Mouse (Mus musculus): Measurements from ENCODE around the gene Macf1. TPM values are rescaled to one million over a fixed set of nuclear protein-coding genes. Genes with fewer than 3 reads are reported as not detected.

The Macf1 gene
- total and polyA plus RNA-seq, 3 experiments, result 39.3 to 169 (median 129) TPM

GRCm38 (mm10) chr4:123605309-123605708 is 78.9 kb downstream of the Macf1 start:
- no peaks in the 10 kb centered on the region for H3K36me3 ChIP-seq (replicated peaks)
- no peaks in the 10 kb centered on the region for H3K27me3 ChIP-seq (ENCODE audit: insufficient read depth, low read length)
- ATAC-seq (ENCODE audit: extremely low read depth, insufficient number of reproducible peaks, low FRiP score, poor library complexity, severe bottlenecking) (no peak), DNase-seq (ENCODE audit: low spot score) (no peak)
- TF ChIP-seq TAL1 (conservative IDR thresholded peaks at IDR 0.05; ENCODE audit: low read depth, low read length) (no peak), GATA2 (IDR thresholded peaks at IDR 0.05; ENCODE audit: borderline replicate concordance, low read depth, low read length) (no peak), CTCF (IDR thresholded peaks at IDR 0.05; ENCODE audit: low read depth, low read length) (no peak), GATA1 (IDR thresholded peaks at IDR 0.05; ENCODE audit: borderline replicate concordance, low read length) (no peak), POLR2AphosphoS5 (IDR thresholded peaks at IDR 0.05; ENCODE audit: insufficient replicate concordance, low read depth, low read length) (no peak)
- H3K9me3 ChIP-seq (replicated peaks), result no peaks in the 10 kb centered on the region
- no peak overlapping the region for H3K4me3 ChIP-seq (ENCODE audit: low read depth, low read length)
- no peaks in the 10 kb centered on the region for H3K4me1 ChIP-seq (ENCODE audit: insufficient read depth, low read depth, low read length)

- DNase-seq (ENCODE audit: low spot score), result no peak
- Histone ChIP-seq H3K36me3 (replicated peaks) (no peaks in the 10 kb centered on the region), H3K27me3 (ENCODE audit: insufficient read depth, low read length) (no peaks in the 10 kb centered on the region), H3K9me3 (replicated peaks) (no peaks in the 10 kb centered on the region), H3K4me3 (ENCODE audit: low read depth, low read length) (no peak overlapping the region), H3K4me1 (ENCODE audit: insufficient read depth, low read depth, low read length) (no peaks in the 10 kb centered on the region)
- TF ChIP-seq POLR2AphosphoS5 (IDR thresholded peaks at IDR 0.05; ENCODE audit: insufficient replicate concordance, low read depth, low read length), result no peak
- no peak for TF ChIP-seq GATA1 (IDR thresholded peaks at IDR 0.05; ENCODE audit: borderline replicate concordance, low read length)
- ATAC-seq (ENCODE audit: extremely low read depth, insufficient number of reproducible peaks, low FRiP score, poor library complexity, severe bottlenecking), result no peak
Observed at GRCm38 (mm10) chr4:123602700-123603261, 81.4 kb downstream of the Macf1 start.

GRCm38 (mm10) chr4:123601036-123601435 is 83.1 kb downstream of the Macf1 start:
- no peaks in the 10 kb centered on the region for H3K9me3 ChIP-seq (replicated peaks)
- H3K4me1 ChIP-seq (ENCODE audit: insufficient read depth, low read depth, low read length), result no peaks in the 10 kb centered on the region
- TF ChIP-seq TAL1 (conservative IDR thresholded peaks at IDR 0.05; ENCODE audit: low read depth, low read length), result no peak
- no peak for TF ChIP-seq GATA2 (IDR thresholded peaks at IDR 0.05; ENCODE audit: borderline replicate concordance, low read depth, low read length)
- TF ChIP-seq POLR2AphosphoS5 (IDR thresholded peaks at IDR 0.05; ENCODE audit: insufficient replicate concordance, low read depth, low read length), result no peak
- TF ChIP-seq GATA1 (IDR thresholded peaks at IDR 0.05; ENCODE audit: borderline replicate concordance, low read length), result no peak
- TF ChIP-seq CTCF (IDR thresholded peaks at IDR 0.05; ENCODE audit: low read depth, low read length), result no peak
- DNase-seq (ENCODE audit: low spot score) (no peak), ATAC-seq (ENCODE audit: extremely low read depth, insufficient number of reproducible peaks, low FRiP score, poor library complexity, severe bottlenecking) (no peak)
- no peaks in the 10 kb centered on the region for H3K27me3 ChIP-seq (ENCODE audit: insufficient read depth, low read length)
- no peaks in the 10 kb centered on the region for H3K36me3 ChIP-seq (replicated peaks)
- no peak overlapping the region for H3K4me3 ChIP-seq (ENCODE audit: low read depth, low read length)

GRCm38 (mm10) chr4:123598519-123599228 is 85.5 kb downstream of the Macf1 start:
- H3K4me3 ChIP-seq (ENCODE audit: low read depth, low read length), result no peak overlapping the region
- no peak for TF ChIP-seq GATA1 (IDR thresholded peaks at IDR 0.05; ENCODE audit: borderline replicate concordance, low read length)
- no peak for TF ChIP-seq GATA2 (IDR thresholded peaks at IDR 0.05; ENCODE audit: borderline replicate concordance, low read depth, low read length)
- no peaks in the 10 kb centered on the region for H3K36me3 ChIP-seq (replicated peaks)
- no peaks in the 10 kb centered on the region for H3K9me3 ChIP-seq (replicated peaks)
- no peaks in the 10 kb centered on the region for H3K27me3 ChIP-seq (ENCODE audit: insufficient read depth, low read length)
- DNase-seq (ENCODE audit: low spot score) (no peak), ATAC-seq (ENCODE audit: extremely low read depth, insufficient number of reproducible peaks, low FRiP score, poor library complexity, severe bottlenecking) (no peak)
- no peaks in the 10 kb centered on the region for H3K4me1 ChIP-seq (ENCODE audit: insufficient read depth, low read depth, low read length)

GRCm38 (mm10) chr4:123594381-123594806 is 89.8 kb downstream of the Macf1 start:
- no peak for TF ChIP-seq POLR2AphosphoS5 (IDR thresholded peaks at IDR 0.05; ENCODE audit: insufficient replicate concordance, low read depth, low read length)
- TF ChIP-seq TAL1 (conservative IDR thresholded peaks at IDR 0.05; ENCODE audit: low read depth, low read length), result no peak
- no peak for TF ChIP-seq GATA1 (IDR thresholded peaks at IDR 0.05; ENCODE audit: borderline replicate concordance, low read length)
- TF ChIP-seq CTCF (IDR thresholded peaks at IDR 0.05; ENCODE audit: low read depth, low read length), result no peak
- TF ChIP-seq GATA2 (IDR thresholded peaks at IDR 0.05; ENCODE audit: borderline replicate concordance, low read depth, low read length), result no peak
- H3K9me3 ChIP-seq (replicated peaks), result no peaks in the 10 kb centered on the region
- ATAC-seq (ENCODE audit: extremely low read depth, insufficient number of reproducible peaks, low FRiP score, poor library complexity, severe bottlenecking) (no peak), DNase-seq (ENCODE audit: low spot score) (no peak)
- no peak overlapping the region for H3K4me3 ChIP-seq (ENCODE audit: low read depth, low read length)
- no peaks in the 10 kb centered on the region for H3K4me1 ChIP-seq (ENCODE audit: insufficient read depth, low read depth, low read length)
- no peaks in the 10 kb centered on the region; the same call in 1 of the 2 replicates for H3K27me3 ChIP-seq (ENCODE audit: insufficient read depth, low read length)
- H3K36me3 ChIP-seq (replicated peaks), result no peaks in the 10 kb centered on the region

- ATAC-seq (ENCODE audit: extremely low read depth, insufficient number of reproducible peaks, low FRiP score, poor library complexity, severe bottlenecking) (no peak), DNase-seq (ENCODE audit: low spot score) (no peak)
- no peak for TF ChIP-seq GATA2 (IDR thresholded peaks at IDR 0.05; ENCODE audit: borderline replicate concordance, low read depth, low read length)
- no peak for TF ChIP-seq POLR2AphosphoS5 (IDR thresholded peaks at IDR 0.05; ENCODE audit: insufficient replicate concordance, low read depth, low read length)
- no peak for TF ChIP-seq CTCF (IDR thresholded peaks at IDR 0.05; ENCODE audit: low read depth, low read length)
- TF ChIP-seq GATA1 (IDR thresholded peaks at IDR 0.05; ENCODE audit: borderline replicate concordance, low read length), result no peak
- TF ChIP-seq TAL1 (conservative IDR thresholded peaks at IDR 0.05; ENCODE audit: low read depth, low read length), result no peak
- Histone ChIP-seq H3K4me3 (ENCODE audit: low read depth, low read length) (no peak overlapping the region), H3K36me3 (replicated peaks) (no peaks in the 10 kb centered on the region), H3K4me1 (ENCODE audit: insufficient read depth, low read depth, low read length) (no peaks in the 10 kb centered on the region), H3K9me3 (replicated peaks) (no peaks in the 10 kb centered on the region), H3K27me3 (ENCODE audit: insufficient read depth, low read length) (no peaks in the 10 kb centered on the region; the same call in 1 of the 2 replicates)
Observed at GRCm38 (mm10) chr4:123593664-123594063, 90.5 kb downstream of the Macf1 start.
